ENCODE assay signal across 8 mouse cellular contexts in the genomic region with DNA sequence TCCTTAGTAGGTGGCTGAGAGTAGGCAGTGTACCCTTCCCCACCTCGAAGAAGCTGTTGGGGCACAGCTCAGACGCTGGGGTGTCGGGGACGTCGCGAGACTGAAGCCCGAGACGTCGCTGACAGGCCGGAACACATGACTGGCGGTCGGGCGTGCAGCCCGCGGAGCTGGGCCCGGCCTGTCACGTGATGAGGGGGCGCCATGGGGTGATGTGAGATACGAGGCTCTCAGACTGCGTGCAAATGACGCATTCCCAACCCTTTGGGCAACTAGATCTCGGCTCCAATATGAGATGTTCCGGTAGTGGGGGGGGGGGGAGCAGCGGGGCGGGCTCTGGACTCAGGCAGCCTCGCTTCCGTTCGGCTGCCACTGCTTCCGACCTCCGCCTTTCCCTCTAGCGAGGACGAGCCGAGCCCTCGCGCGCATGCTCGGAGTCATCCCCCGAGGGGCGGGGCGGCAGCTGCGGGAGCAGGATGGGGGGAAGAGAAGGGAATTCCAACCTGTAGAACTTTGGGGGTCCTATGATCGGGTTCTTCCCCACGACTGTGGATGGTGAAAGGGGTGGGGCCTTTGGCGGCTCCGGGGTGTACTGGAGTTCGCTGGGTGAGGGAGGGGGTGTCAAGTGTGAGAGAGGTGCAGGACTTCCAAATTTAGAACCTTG. TPM values are rescaled to one million over a fixed set of nuclear protein-coding genes. Genes with fewer than 3 reads are reported as not detected.
DNase-seq lines count a peak whose midpoint lies in the region; ATAC-seq lines count a peak whose summit lies in the region.

No protein-coding gene starts in this region.

- no peaks in the 10 kb centered on the region for H3K27me3 ChIP-seq in megakaryocyte, embryonic 14.5 days (replicated peaks)

- peak; percentile 84 for ATAC-seq in common myeloid progenitor, adult 5-6 weeks (replicated peaks; ENCODE audit: low read depth, poor library complexity, severe bottlenecking)

- H3K4me3 ChIP-seq in megakaryocyte, embryonic 14.5 days (replicated peaks), result peak overlapping the region; percentile 98

- H3K9me3 ChIP-seq in megakaryocyte, embryonic 14.5 days, result no peaks in the 10 kb centered on the region

- peaks cover 62% of the 10 kb centered on the region for H3K4me1 ChIP-seq in megakaryocyte, embryonic 14.5 days

- H3K36me3 ChIP-seq in megakaryocyte, embryonic 14.5 days (replicated peaks; ENCODE audit: low read length), result peaks cover 39% of the 10 kb centered on the region

- peak; percentile 94 for DNase-seq in ZHBTc4 (ENCODE audit: low read depth, low spot score)
- DNase-seq in gastrocnemius, adult 8-10 months (ENCODE audit: low spot score in 2 of 2), result peak; percentile 93 to 94
- DNase-seq in hindlimb bud, embryonic 11.5 days (ENCODE audit: extremely low spot score, low read depth, low spot score), result peak; percentile 41
- DNase-seq in left cerebral cortex, adult 8-10 months (ENCODE audit: low spot score in 2 of 2), result peak; percentile 87 to 99
- DNase-seq in right cerebral cortex, postnatal 10 days (ENCODE audit: low spot score in 2 of 2), result peak; percentile 98 to 99
- peak; percentile 89 for DNase-seq in urinary bladder, postnatal 25 days (ENCODE audit: low spot score)

RNA-seq across cellular contexts. Expression of gene Stx1b, which starts 17.1 kb away (rescaled TPM):
- total RNA-seq in common myeloid progenitor, adult 5-6 weeks (2017), result 0.64 TPM in 1 of 2 replicates, not detected in the other
- 1 to 10 TPM in 1 of 4 experiments, under 1 TPM in 3; 0.53 to 1.0 (median 0.75) TPM for total RNA-seq in gastrocnemius, adult 8-10 months (2022)
- 100 to 1,000 TPM; 444 to 479 (median 451) TPM for total RNA-seq in left cerebral cortex, adult 8-10 months (2022)
- 0.02 TPM in 1 of 2 replicates, not detected in the other for polyA plus RNA-seq in megakaryocyte, embryonic 14.5 days (2012; ENCODE audit: insufficient read depth, low replicate concordance)

RNA-seq across cellular contexts. Expression of gene Stx4a, which starts 17.4 kb away (rescaled TPM):
- 47.6 and 56.9 TPM in 2 replicates for total RNA-seq in common myeloid progenitor, adult 5-6 weeks (2017)
- total RNA-seq in gastrocnemius, adult 8-10 months (2022), result 10 to 100 TPM; 44.5 to 64.1 (median 50.8) TPM
- 10 to 100 TPM; 62.3 to 96.9 (median 71.2) TPM for total RNA-seq in left cerebral cortex, adult 8-10 months (2022)
- polyA plus RNA-seq in megakaryocyte, embryonic 14.5 days (2012; ENCODE audit: insufficient read depth, low replicate concordance), result 27.2 and 167 TPM in 2 replicates

RNA-seq across cellular contexts. Expression of gene Zfp646, which starts 34.6 kb away (rescaled TPM):
- total RNA-seq in common myeloid progenitor, adult 5-6 weeks (2017), result 47.1 and 50.4 TPM in 2 replicates
- 10 to 100 TPM; 12.2 to 14.5 (median 14.0) TPM for total RNA-seq in gastrocnemius, adult 8-10 months (2022)
- total RNA-seq in left cerebral cortex, adult 8-10 months (2022), result 10 to 100 TPM; 29.9 to 32.8 (median 31.2) TPM
- 1.0 and 6.3 TPM in 2 replicates for polyA plus RNA-seq in megakaryocyte, embryonic 14.5 days (2012; ENCODE audit: insufficient read depth, low replicate concordance)

RNA-seq across cellular contexts. Expression of gene Zfp668, which starts 35.2 kb away (rescaled TPM):
- total RNA-seq in common myeloid progenitor, adult 5-6 weeks (2017), result 3.2 and 10.5 TPM in 2 replicates
- 1 to 10 TPM; 3.1 to 4.6 (median 4.5) TPM for total RNA-seq in gastrocnemius, adult 8-10 months (2022)
- total RNA-seq in left cerebral cortex, adult 8-10 months (2022), result 10 to 100 TPM; 22.7 to 25.3 (median 23.3) TPM
- 9.4 and 18.0 TPM in 2 replicates for polyA plus RNA-seq in megakaryocyte, embryonic 14.5 days (2012; ENCODE audit: insufficient read depth, low replicate concordance)

RNA-seq across cellular contexts. Expression of gene Hsd3b7, which starts 41.1 kb away (rescaled TPM):
- total RNA-seq in common myeloid progenitor, adult 5-6 weeks (2017), result 36.7 and 52.3 TPM in 2 replicates
- total RNA-seq in gastrocnemius, adult 8-10 months (2022), result 1 to 10 TPM; 1.5 to 4.2 (median 1.9) TPM
- 1 to 10 TPM; 4.2 to 9.7 (median 4.6) TPM for total RNA-seq in left cerebral cortex, adult 8-10 months (2022)
- 13.9 and 53.3 TPM in 2 replicates for polyA plus RNA-seq in megakaryocyte, embryonic 14.5 days (2012; ENCODE audit: insufficient read depth, low replicate concordance)

Comparison
In these comparisons a context has a peak if more than half of its experiments do, and no peak if none do; other contexts are left out.
1. Peak in every context shown above with its lines: DNase-seq, ATAC-seq and H3K4me3 ChIP-seq.
2. DNase-seq: peak in every context shown above with its lines; median percentile 98 in right cerebral cortex, postnatal 10 days; 94 in ZHBTc4; 94 in gastrocnemius, adult 8-10 months; 93 in left cerebral cortex, adult 8-10 months; 89 in urinary bladder, postnatal 25 days; 41 in hindlimb bud, embryonic 11.5 days.
3. RNA of gene Stx1b, which starts 17.1 kb away (total RNA-seq): 444 to 479 TPM in left cerebral cortex, adult 8-10 months; 0.53 to 1.0 TPM in gastrocnemius, adult 8-10 months and 0.64 TPM in common myeloid progenitor, adult 5-6 weeks; every median in the first group is over 100 times any median in the second.